Comparison of ENCODE assay signal across 9 mouse cellular contexts in genomic region chr10:80247849-80248248, GRCm38 (mm10). TPM values are rescaled to one million over a fixed set of nuclear protein-coding genes. Genes with fewer than 3 reads are reported as not detected.
A peak's percentile ranks its signal among the peaks of the same experiment; 100 is the strongest.
DNase-seq lines count a peak whose midpoint lies in the region; ATAC-seq and TF ChIP-seq lines count a peak whose summit lies in the region.
"Had no signal": no experiment of that assay in that cellular context is flagged by ENCODE, and none has a peak within 500 bp of the region (broad histone marks: within the 10 kb centered on the region; RNA-seq: fewer than 3 reads in every experiment).

No protein-coding gene starts in this region.

- H3K4me3 ChIP-seq in erythroblast, embryonic 14.5 days (replicated peaks): peak overlapping the region; percentile 82
- no peak overlapping the region for H3K4me3 ChIP-seq in lung, adult 2 months (replicated peaks; ENCODE audit: extremely low read depth, low read depth, low read length)
- peak overlapping the region; percentile 88; the same call in 1 of the 2 replicates for H3K4me3 ChIP-seq in embryonic facial prominence, embryonic 10.5 days
- H3K4me3 ChIP-seq in midbrain, postnatal 0 days (ENCODE audit: low read depth, low read length): no peak overlapping the region

- no peak overlapping the region for H3K9ac ChIP-seq in midbrain, postnatal 0 days (replicated peaks; ENCODE audit: low read length, poor library complexity, severe bottlenecking)
- H3K9ac ChIP-seq: midbrain, embryonic 12.5 days had no signal

- TF ChIP-seq CTCF in lung, adult 2 months (IDR thresholded peaks at IDR 0.05; ENCODE audit: insufficient read depth, low read length): peak; percentile 24; the same call in 1 of the 2 replicates
- TF ChIP-seq CTCF in midbrain, postnatal 0 days (IDR thresholded peaks at IDR 0.05): peak; percentile 73

- H3K27me3 ChIP-seq in erythroblast, embryonic 14.5 days (ENCODE audit: control insufficient read depth): no peaks in the 10 kb centered on the region
- no peaks in the 10 kb centered on the region for H3K27me3 ChIP-seq in embryonic facial prominence, embryonic 10.5 days (replicated peaks; ENCODE audit: low read depth, poor library complexity, severe bottlenecking)
- H3K27me3 ChIP-seq in midbrain, postnatal 0 days (ENCODE audit: insufficient read depth, low read length): no peaks in the 10 kb centered on the region

- no peak for ATAC-seq in erythroblast, adult 5-6 weeks (replicated peaks; ENCODE audit: low FRiP score, poor library complexity, severe bottlenecking)
- ATAC-seq in midbrain, postnatal 0 days (ENCODE audit: low FRiP score): no peak

- no peaks in the 10 kb centered on the region for H3K9me3 ChIP-seq in erythroblast, embryonic 14.5 days (ENCODE audit: control insufficient read depth, low read length)
- H3K9me3 ChIP-seq in embryonic facial prominence, embryonic 10.5 days: no peaks in the 10 kb centered on the region
- no peaks in the 10 kb centered on the region for H3K9me3 ChIP-seq in midbrain, postnatal 0 days (ENCODE audit: low read length)
- H3K9me3 ChIP-seq: midbrain, embryonic 12.5 days had no signal

- DNase-seq in lung, adult 2 months: no peak
- DNase-seq in lung, postnatal 10 days: no peak
- peak; percentile 37 for DNase-seq in embryonic facial prominence, embryonic 10.5 days (ENCODE audit: low spot score)
- peak; percentile 75 for DNase-seq in midbrain, postnatal 0 days (ENCODE audit: low spot score)
- no peak for DNase-seq in thymus, postnatal 4 days
- DNase-seq in thymus, postnatal 36 days: no peak

- TF ChIP-seq POLR2A in lung, adult 2 months (IDR thresholded peaks at IDR 0.05; ENCODE audit: borderline replicate concordance, extremely low read depth, low read depth, low read length): no peak

- WGBS in lung, adult 2 months: 56% methylated on average over 6 of the region's 6 CpGs
- 64% methylated on average over 6 of the region's 6 CpGs for WGBS in embryonic facial prominence, embryonic 10.5 days
- WGBS in midbrain, postnatal 0 days: 26% methylated on average over 6 of the region's 6 CpGs

- peaks cover 60% of the 10 kb centered on the region for H3K4me1 ChIP-seq in erythroblast, embryonic 14.5 days (ENCODE audit: control insufficient read depth)
- H3K4me1 ChIP-seq in lung, adult 2 months (ENCODE audit: control insufficient read depth, insufficient read depth, low read length): peaks cover 4% of the 10 kb centered on the region
- H3K4me1 ChIP-seq in embryonic facial prominence, embryonic 10.5 days: peaks cover 25% of the 10 kb centered on the region
- H3K4me1 ChIP-seq in midbrain, postnatal 0 days (ENCODE audit: insufficient read depth, low read length): peaks cover 13% of the 10 kb centered on the region

- peaks cover 48% of the 10 kb centered on the region for H3K36me3 ChIP-seq in erythroblast, embryonic 14.5 days (ENCODE audit: control insufficient read depth)
- H3K36me3 ChIP-seq in embryonic facial prominence, embryonic 10.5 days (replicated peaks): peaks cover 23% of the 10 kb centered on the region
- peaks cover 10% of the 10 kb centered on the region; the same call in 1 of the 2 replicates for H3K36me3 ChIP-seq in midbrain, postnatal 0 days (ENCODE audit: insufficient read depth, low read length)

- no peak overlapping the region for H3K4me2 ChIP-seq in midbrain, postnatal 0 days (ENCODE audit: low read depth, low read length, poor library complexity, severe bottlenecking)

- H3K27ac ChIP-seq in embryonic facial prominence, embryonic 10.5 days (replicated peaks): no peak overlapping the region
- H3K27ac ChIP-seq in midbrain, postnatal 0 days (ENCODE audit: low read depth, low read length): peak overlapping the region; percentile 48; the same call in 1 of the 2 replicates
- H3K27ac ChIP-seq: midbrain, embryonic 12.5 days had no signal

RNA-seq across cellular contexts. Expression of gene Ndufs7, which starts 1.1 kb away (rescaled TPM):
- 19.0 and 28.9 TPM in 2 replicates for polyA plus RNA-seq in erythroblast, embryonic 14.5 days (2012)
- total RNA-seq in erythroblast, adult 5-6 weeks (2015; ENCODE audit: low replicate concordance): 25.7 and 25.9 TPM in 2 replicates
- 13.0 and 14.2 TPM in 2 replicates for total RNA-seq in erythroblast, adult 5-6 weeks (2017; ENCODE audit: low replicate concordance)
- polyA plus RNA-seq in lung, adult 2 months (2012; rRNA removed): 421 and 497 TPM in 2 replicates
- 303 and 309 TPM in 2 replicates for polyA plus RNA-seq in embryonic facial prominence, embryonic 10.5 days (2016; fragmentation: Nextera tagmentation; extraction: Ambion mirVana)
- 193 and 201 TPM in 2 replicates for total RNA-seq in midbrain, postnatal 0 days (2014; rRNA removed)
- 358 and 388 TPM in 2 replicates for polyA plus RNA-seq in midbrain, postnatal 0 days (2015; fragmentation: Nextera tagmentation; extraction: Ambion mirVana)

RNA-seq across cellular contexts. Expression of gene Gamt, which starts 13.0 kb away (rescaled TPM):
- polyA plus RNA-seq in erythroblast, embryonic 14.5 days (2012): 0.11 and 0.20 TPM in 2 replicates
- total RNA-seq in erythroblast, adult 5-6 weeks (2015; ENCODE audit: low replicate concordance): not detected in 2 replicates
- 0.77 TPM in 1 of 2 replicates, not detected in the other for total RNA-seq in erythroblast, adult 5-6 weeks (2017; ENCODE audit: low replicate concordance)
- polyA plus RNA-seq in lung, adult 2 months (2012; rRNA removed): 26.4 and 29.7 TPM in 2 replicates
- 24.4 and 25.0 TPM in 2 replicates for polyA plus RNA-seq in embryonic facial prominence, embryonic 10.5 days (2016; fragmentation: Nextera tagmentation; extraction: Ambion mirVana)
- 12.5 and 14.3 TPM in 2 replicates for total RNA-seq in midbrain, postnatal 0 days (2014; rRNA removed)
- polyA plus RNA-seq in midbrain, postnatal 0 days (2015; fragmentation: Nextera tagmentation; extraction: Ambion mirVana): 16.8 and 19.6 TPM in 2 replicates

RNA-seq across cellular contexts. Expression of gene Dazap1, which starts 13.4 kb away (rescaled TPM):
- 76.5 and 84.5 TPM in 2 replicates for polyA plus RNA-seq in erythroblast, embryonic 14.5 days (2012)
- 13.8 and 17.1 TPM in 2 replicates for total RNA-seq in erythroblast, adult 5-6 weeks (2015; ENCODE audit: low replicate concordance)
- total RNA-seq in erythroblast, adult 5-6 weeks (2017; ENCODE audit: low replicate concordance): 29.8 and 35.3 TPM in 2 replicates
- polyA plus RNA-seq in lung, adult 2 months (2012; rRNA removed): 65.9 and 68.5 TPM in 2 replicates
- 56.2 and 58.5 TPM in 2 replicates for polyA plus RNA-seq in embryonic facial prominence, embryonic 10.5 days (2016; fragmentation: Nextera tagmentation; extraction: Ambion mirVana)
- 107 and 109 TPM in 2 replicates for total RNA-seq in midbrain, postnatal 0 days (2014; rRNA removed)
- 34.2 and 34.5 TPM in 2 replicates for polyA plus RNA-seq in midbrain, postnatal 0 days (2015; fragmentation: Nextera tagmentation; extraction: Ambion mirVana)

RNA-seq across cellular contexts. Expression of gene Mum1, which starts 21.6 kb away (rescaled TPM):
- polyA plus RNA-seq in erythroblast, embryonic 14.5 days (2012): 4.2 and 4.7 TPM in 2 replicates
- total RNA-seq in erythroblast, adult 5-6 weeks (2015; ENCODE audit: low replicate concordance): 1.3 and 4.4 TPM in 2 replicates
- total RNA-seq in erythroblast, adult 5-6 weeks (2017; ENCODE audit: low replicate concordance): 14.7 and 24.0 TPM in 2 replicates
- 39.6 and 42.0 TPM in 2 replicates for polyA plus RNA-seq in lung, adult 2 months (2012; rRNA removed)
- polyA plus RNA-seq in embryonic facial prominence, embryonic 10.5 days (2016; fragmentation: Nextera tagmentation; extraction: Ambion mirVana): 95.9 and 98.1 TPM in 2 replicates
- 45.1 and 60.9 TPM in 2 replicates for total RNA-seq in midbrain, postnatal 0 days (2014; rRNA removed)
- 42.4 and 49.6 TPM in 2 replicates for polyA plus RNA-seq in midbrain, postnatal 0 days (2015; fragmentation: Nextera tagmentation; extraction: Ambion mirVana)

RNA-seq across cellular contexts. Expression of gene Rps15, which starts 44.4 kb away (rescaled TPM):
- 998 and 1,528 TPM in 2 replicates for polyA plus RNA-seq in erythroblast, embryonic 14.5 days (2012)
- total RNA-seq in erythroblast, adult 5-6 weeks (2015; ENCODE audit: low replicate concordance): 509 and 541 TPM in 2 replicates
- total RNA-seq in erythroblast, adult 5-6 weeks (2017; ENCODE audit: low replicate concordance): 422 and 457 TPM in 2 replicates
- polyA plus RNA-seq in lung, adult 2 months (2012; rRNA removed): 1,318 and 1,397 TPM in 2 replicates
- polyA plus RNA-seq in embryonic facial prominence, embryonic 10.5 days (2016; fragmentation: Nextera tagmentation; extraction: Ambion mirVana): 1,079 and 1,119 TPM in 2 replicates
- total RNA-seq in midbrain, postnatal 0 days (2014; rRNA removed): 971 and 1,162 TPM in 2 replicates
- polyA plus RNA-seq in midbrain, postnatal 0 days (2015; fragmentation: Nextera tagmentation; extraction: Ambion mirVana): 633 and 645 TPM in 2 replicates

Comparison
In these comparisons a context has a peak if more than half of its experiments do, and no peak if none do; other contexts are left out.
1. H3K4me3 ChIP-seq: peak in erythroblast, embryonic 14.5 days (single experiment) and embryonic facial prominence, embryonic 10.5 days (single experiment); none in lung, adult 2 months (single experiment) and midbrain, postnatal 0 days (single experiment).
2. DNase-seq: peak in embryonic facial prominence, embryonic 10.5 days (single experiment) and midbrain, postnatal 0 days (single experiment); none in lung, adult 2 months (single experiment), lung, postnatal 10 days (single experiment), thymus, postnatal 4 days (single experiment) and thymus, postnatal 36 days (0 of 2).
3. RNA of gene Ndufs7, which starts 1.1 kb away (polyA plus RNA-seq): 421 to 497 TPM in lung, adult 2 months, 358 to 388 TPM in midbrain, postnatal 0 days and 303 to 309 TPM in embryonic facial prominence, embryonic 10.5 days; 19.0 to 28.9 TPM in erythroblast, embryonic 14.5 days; every median in the first group is over 10 times any median in the second.
4. RNA of gene Gamt, which starts 13.0 kb away (polyA plus RNA-seq): 26.4 to 29.7 TPM in lung, adult 2 months, 24.4 to 25.0 TPM in embryonic facial prominence, embryonic 10.5 days and 16.8 to 19.6 TPM in midbrain, postnatal 0 days; 0.11 to 0.20 TPM in erythroblast, embryonic 14.5 days; every median in the first group is over 10 times any median in the second.